Mouse (Mus musculus): Measurements from ENCODE around the gene Qtrt1.
A peak's percentile ranks its signal among the peaks of the same experiment; 100 is the strongest.

The Qtrt1 gene

DNA sequence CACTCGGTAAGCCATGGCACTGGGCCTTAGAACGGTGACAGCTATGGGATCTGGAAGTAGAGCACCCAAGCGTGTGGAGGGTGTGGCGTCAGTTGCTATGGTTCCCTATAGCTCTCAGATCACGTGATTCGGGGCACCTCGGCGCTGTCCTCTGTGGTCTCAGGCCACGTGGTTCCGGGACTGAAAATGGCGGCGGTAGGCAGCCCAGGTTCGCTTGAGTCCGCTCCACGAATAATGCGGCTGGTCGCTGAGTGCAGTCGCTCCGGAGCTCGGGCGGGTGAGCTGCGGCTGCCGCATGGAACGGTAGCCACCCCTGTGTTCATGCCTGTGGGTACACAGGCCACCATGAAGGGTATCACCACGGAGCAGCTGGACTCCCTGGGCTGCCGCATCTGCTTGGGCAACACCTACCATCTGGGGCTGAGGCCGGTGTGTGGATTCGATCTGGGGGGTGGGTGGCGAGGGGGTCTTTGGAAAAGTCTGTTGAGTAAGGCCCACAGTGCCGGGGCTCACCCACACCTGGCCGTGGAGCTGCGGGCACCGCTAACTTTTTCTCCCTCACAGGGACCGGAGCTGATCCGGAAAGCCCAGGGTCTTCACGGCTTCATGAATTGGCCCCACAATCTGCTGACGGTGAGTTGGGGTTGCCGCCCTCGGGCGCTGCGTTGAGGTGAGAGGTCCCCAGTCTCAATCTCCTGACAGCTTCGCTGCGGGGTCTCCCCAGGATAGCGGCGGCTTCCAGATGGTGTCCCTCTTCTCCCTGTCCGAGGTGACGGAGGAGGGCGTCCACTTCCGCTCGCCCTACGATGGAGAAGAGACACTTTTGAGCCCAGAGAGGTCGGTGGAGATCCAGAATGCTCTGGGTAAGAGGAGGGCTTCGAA lies at the start of gene Qtrt1:
Gene Qtrt1 (plus strand): TSS at position 169 of the 882 bp plus-strand sequence.
- DNase-seq (ENCODE audit: low read depth, low spot score): peak; percentile 88

DNA sequence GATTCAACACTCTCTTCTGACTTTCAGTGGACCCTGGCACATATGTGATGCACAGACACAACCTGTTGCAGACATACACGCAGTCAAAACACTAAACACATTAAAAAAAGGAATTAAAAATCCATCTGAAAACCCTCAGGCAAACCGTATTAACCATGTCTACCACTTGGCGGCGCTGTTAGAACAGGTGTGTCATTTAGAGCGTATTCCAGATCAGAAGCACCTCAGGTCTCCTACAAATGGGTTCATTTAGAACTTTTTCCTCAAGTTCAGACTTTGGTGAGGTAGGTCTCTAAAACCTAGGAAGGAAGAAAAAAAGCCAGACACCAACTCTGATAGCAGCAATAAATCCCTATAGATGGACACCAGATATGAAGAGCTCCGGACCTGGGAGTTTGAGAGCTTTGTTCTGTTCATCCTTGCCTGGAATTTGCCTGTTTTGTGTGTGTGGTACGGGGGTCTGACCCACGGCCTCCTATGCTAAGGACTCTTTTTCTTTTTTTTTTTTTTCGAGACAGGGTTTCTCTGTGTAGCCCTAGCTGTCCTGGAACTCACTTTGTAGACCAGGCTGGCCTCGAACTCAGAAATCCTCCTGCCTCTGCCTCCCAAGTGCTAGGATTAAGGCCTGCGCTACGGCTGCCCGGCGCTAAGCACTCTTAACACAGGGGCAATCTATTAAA lies 45.0 kb upstream of the Qtrt1 start:
- DNase-seq (ENCODE audit: low read depth, low spot score): peak; percentile 62

DNA sequence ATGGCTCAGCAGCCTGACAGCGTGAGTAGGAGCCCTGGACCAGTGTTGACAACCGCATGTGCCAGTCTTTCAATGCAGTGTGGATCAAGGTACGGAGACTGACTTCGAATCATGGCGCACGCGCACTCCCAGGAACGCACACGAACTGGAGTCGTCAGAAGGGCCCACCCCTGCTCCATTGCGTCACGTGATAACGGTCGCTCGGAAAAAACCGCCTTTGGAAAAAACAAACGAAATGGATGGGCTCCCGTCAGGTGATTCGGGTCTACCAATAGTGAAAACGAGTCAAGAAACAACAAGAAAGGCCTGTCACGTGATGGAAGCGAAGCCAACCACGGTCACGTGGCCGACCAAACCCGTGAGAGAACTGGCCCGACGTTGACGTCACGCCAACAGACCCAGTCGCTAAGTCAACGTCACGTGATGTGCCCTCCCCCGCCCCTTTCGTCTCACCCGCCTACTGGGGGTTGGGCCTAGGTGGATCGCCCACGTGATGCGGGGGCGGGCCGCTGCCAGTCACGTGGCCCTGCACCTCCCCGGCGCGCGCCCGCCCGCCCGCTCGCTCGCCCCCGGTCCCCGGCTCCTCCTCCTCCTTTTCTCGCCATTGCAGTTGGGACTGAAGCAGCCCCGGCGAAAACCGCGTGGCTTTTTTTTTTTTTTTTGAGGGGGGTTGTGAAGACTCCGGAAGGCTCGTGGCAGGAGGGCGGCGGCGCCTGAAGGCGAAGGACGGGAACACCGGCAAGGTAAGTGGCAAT lies 44.1 kb upstream of the Qtrt1 start, which contains the start of gene Ilf3:
Gene Ilf3 (plus strand): TSS at position 515 of the 755 bp plus-strand sequence.
- peak; percentile 100 for DNase-seq (ENCODE audit: low read depth, low spot score)

DNA sequence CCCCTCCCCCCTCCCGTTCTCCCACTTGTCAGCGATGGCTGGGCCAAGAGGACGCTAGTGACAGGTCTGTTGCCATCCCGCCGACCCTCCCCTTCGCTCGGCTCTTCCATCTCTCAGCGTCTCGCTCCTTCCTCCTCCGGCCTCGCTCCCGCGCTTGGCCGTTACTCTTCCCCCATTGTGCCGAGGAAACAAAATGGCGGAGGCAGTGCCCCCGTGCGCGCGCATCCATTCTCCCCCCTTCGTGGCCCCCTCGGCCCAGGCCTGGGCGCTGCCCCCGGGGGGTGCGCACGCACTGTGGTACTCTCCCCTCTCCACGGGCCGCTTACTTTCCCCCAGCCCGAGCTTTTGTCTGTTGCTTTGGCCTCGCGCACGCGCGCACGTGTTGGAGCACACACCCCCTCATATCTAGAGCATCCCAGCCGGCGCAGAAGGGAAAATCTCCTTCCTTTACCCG lies 43.5 kb upstream of the Qtrt1 start:
- DNase-seq (ENCODE audit: low read depth, low spot score): peak; percentile 68

DNA sequence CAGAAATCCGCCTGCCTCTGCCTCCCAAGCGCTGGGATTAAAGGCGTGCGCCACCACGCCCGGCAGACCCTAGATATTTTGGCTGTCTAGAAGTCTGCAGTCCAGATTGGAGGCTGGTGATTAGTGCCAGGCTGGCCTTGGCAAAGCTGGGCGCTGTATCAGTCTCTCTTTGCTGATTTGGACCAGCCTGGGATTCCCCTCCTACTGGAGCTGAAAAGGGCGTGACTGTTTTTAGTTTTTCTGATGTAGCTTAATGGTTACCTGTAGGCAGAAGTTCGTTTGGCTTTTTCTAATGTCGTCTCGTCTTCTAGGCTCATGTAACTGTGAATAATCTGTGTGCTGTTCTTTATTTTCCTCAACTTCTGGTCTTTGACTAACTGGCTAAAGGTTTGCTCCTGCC lies 42.6 kb upstream of the Qtrt1 start:
- DNase-seq (ENCODE audit: low read depth, low spot score): no peak

DNA sequence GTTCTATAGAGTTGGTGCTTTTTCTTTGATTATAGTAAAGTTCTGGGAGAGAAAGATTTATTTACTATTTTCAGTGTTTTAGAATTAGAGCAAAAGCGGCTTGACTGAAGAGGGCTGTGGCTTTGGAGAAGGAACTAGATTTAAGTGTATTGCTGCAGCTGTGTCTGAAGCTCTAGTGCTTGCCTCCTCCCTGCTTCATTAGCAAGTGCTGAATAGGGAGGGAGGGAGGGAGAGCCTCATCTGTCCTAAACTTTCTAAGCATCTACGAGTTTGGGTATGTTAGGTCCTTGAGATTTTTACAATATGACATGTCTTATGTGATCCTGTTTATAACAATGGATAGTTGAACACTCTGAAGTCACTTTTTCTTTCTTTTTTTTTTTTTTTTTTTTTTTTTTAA lies 40.8 kb upstream of the Qtrt1 start:
- no peak for DNase-seq (ENCODE audit: low read depth, low spot score)

DNA sequence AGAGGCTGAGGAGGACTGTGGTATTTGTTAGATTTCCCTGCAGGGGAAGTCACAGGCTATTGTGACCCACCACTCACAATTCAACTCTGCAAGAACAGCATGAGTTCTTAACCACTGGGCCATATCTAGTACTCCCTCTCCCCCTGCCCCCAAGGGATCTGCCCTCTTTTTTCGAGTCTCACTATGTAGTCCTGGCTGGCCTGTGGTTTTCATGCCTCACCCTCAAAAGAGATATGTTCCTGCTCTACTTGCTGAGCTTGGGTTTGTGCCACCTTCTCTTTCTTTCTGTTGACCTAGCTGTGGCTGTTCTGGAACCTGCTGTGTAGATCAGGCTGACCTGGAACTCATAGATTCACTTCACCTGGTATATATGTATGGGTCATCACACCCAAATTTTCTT lies 39.1 kb upstream of the Qtrt1 start:
- no peak for DNase-seq (ENCODE audit: low read depth, low spot score)

DNA sequence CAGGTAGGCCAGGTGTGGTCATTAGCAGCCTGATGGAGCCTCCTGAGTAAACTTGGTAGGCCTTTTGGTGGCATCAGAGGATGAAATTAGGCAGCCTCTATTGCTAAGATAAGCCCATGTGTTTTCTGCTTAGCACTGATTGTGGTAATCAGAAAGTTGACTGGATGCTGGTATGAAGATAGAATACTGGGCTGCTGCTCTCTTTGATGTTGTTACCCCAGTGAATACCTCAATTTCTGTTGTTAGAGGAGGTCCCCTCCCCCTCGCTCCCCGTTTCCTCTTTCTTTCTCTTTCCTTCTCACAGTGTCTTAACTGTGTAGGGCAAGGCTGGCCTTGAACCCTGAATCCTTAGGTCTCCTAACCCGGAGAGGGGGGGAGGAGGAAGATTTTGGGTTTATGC lies 32.4 kb upstream of the Qtrt1 start:
- no peak for DNase-seq (ENCODE audit: low read depth, low spot score)

DNA sequence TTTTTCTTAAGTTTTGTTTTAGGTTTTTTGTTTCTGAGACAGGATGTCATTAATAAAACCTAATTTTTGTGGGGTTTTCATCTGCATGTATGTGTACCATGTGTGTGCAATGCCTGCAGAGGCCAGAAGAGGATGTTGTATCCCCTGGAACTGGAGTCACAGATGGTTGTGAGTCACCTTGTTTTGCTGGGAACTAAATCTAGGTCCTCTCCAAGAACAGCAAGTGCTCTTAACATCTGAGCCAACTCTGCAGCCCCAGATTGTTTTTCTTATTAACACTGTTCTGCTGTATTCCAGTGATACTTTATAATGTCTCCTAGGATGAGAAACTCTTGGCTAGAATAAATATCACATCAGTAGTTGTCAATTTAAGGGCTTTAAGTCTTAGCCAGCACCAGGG lies 30.8 kb upstream of the Qtrt1 start:
- no peak for DNase-seq (ENCODE audit: low read depth, low spot score)

DNA sequence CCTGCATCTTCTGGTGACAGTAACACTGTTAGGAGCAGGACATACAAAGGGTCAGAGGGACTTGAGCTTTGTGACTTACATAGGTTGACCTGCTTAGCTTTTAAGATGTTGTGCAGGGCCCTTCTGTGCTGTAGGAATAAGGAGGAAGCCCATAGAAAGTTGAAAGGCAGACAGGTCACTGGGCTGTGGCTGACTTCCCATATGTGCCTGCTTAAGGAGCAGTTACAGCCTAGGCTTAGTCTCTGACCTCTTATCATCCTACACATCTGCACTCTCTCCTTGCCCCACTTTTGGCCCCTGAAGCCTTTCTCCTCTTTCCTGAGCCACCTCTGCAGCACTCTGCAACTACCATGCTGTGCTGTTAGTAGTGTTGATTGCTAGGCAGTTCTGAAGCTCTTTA lies 27.7 kb upstream of the Qtrt1 start:
- no peak for DNase-seq (ENCODE audit: low read depth, low spot score)

DNA sequence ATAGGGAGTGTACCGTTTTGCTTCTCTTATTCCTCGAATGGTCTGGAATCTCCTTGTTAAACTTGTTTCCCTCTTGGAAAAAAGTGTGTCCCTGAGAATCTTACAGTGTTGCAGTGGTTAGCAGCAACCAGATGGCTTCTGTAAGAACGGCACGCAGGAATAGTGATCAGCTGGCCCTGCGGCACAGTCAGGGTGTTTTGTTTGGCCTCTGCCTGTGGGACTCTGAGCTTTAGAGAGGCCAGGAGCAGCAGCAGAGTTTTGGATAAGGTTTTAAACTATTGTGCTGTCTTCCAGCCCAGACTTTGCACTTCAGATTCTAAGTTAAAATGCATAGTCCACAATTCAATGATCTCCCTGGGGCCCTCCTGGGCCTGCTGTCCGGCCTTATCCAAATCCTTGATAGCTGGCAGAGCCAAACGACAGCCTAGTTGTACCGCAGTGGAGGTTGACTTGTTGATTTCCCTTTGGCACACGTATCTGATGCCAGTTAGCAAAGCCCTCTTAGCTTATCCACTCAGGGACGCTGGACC lies 18.9 kb upstream of the Qtrt1 start:
- DNase-seq (ENCODE audit: low read depth, low spot score): no peak

DNA sequence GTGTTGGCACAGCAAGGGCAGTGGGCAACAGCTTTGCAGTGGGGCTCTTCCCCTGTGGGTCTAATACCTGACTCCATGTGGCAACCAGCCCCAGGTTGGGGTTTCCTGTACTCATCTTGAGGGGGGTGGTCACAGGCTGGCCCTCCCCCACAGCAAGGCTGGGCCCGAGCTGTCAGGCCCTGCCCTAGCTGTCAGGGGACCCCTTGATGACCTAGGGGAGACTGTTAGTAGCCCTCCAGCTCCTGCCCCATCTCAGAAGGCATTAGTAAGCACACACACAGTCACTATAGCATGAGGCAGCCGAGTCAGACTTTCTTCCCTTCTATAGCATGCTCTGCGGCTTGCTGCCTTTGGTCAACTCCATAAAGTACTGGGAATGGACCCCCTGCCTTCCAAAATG lies 15.9 kb upstream of the Qtrt1 start:
- DNase-seq (ENCODE audit: low read depth, low spot score): no peak

DNA sequence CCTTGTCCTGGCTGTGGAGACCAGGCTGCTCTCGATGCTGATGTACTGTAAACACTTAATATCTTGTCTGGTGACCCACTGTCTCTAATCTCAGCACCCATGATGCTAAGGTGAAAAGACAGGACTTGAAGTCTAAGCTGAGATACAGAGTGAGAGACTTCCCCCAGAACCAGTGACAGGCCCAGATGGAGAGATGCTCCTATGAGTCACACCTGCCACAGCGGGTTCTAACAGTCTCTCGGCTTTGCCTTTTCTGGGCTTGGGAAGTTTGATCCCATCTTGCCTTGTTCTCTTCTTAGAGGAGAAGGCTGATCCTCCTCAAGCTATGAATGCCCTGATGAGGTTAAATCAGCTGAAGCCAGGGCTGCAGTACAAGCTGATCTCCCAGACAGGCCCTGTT lies 14.5 kb upstream of the Qtrt1 start:
- DNase-seq (ENCODE audit: low read depth, low spot score): no peak

DNA sequence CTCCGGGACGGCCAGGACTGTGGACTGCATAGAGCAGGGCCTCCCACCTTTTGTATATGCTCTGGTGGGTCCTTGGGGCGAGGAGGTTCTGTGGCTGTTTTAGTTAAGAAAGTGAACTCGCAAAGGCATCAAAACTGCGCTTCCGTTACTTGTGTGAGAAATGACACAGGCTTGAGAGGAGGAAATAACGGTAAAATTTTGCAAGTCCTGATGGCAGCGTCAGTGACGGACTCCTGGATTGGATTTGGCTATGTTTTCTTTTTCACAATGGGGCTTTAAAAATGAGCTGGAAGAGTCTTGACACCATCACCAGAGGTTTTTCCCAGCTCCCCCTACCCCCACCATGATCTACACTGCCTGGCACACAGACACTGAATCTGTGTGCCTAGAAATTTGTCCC lies 10.6 kb upstream of the Qtrt1 start:
- DNase-seq (ENCODE audit: low read depth, low spot score): no peak

DNA sequence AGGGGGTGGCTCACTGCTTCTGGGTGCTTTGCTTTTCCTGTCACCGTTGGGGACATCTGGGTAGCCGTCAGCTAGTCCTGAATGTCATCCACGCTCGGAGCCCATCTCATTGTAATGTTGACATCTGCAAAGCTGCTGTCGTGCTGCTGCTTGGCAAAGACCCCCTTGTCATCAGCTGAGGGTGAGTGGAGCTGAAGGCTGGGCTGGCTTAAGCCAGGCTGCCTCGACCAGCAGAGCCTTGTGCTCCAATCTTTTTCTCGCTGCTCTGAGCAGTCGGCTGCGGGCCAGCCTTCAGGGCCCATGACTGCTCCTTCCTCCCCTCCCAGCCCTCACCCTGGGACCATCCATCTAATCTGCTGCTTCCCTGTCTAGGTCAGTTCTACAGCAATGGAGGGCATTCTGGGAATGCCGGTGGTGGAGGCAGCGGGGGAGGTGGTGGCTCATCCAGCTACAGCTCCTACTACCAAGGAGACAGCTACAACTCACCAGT lies 8.8 kb upstream of the Qtrt1 start:
- no peak for DNase-seq (ENCODE audit: low read depth, low spot score)

DNA sequence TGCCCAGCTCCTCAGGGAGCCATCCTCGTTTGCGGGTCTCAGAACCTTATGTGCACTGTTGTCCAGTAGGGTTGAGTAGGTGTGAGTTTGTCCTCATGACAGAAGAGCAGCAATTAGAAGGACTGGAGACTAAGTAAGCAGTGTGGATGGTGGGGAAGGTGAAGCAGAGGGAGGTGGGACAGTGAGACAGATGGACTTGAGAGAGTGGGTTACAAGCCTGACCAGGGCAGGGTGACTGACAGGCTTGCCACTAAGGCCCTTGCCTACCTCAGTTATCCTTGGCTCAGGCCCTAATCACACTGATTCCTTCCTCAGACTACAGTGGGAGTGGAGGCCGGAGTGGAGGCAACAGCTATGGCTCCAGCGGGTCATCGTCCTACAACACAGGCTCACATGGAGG lies 7.9 kb upstream of the Qtrt1 start:
- no peak for DNase-seq (ENCODE audit: low read depth, low spot score)

DNA sequence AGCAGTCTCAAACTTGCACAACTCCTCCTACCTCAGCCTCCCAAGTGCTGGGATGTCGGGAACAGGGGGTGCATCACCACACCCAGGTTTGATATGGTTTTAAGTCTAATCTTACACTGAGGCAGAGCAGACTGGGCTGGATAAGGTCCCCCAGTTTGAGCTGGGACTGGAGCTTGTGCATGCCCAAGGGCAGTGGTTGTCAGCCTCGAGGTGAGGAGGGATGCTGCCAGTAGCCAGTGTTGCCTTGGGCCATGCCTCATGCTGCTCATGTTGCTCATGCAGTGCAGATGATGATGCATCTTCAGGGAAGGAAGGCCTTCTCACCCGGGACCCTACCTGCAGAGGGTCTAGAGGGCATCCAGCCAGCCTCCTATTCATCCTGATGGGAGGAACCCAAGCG lies 6.1 kb upstream of the Qtrt1 start:
- DNase-seq (ENCODE audit: low read depth, low spot score): no peak

DNA sequence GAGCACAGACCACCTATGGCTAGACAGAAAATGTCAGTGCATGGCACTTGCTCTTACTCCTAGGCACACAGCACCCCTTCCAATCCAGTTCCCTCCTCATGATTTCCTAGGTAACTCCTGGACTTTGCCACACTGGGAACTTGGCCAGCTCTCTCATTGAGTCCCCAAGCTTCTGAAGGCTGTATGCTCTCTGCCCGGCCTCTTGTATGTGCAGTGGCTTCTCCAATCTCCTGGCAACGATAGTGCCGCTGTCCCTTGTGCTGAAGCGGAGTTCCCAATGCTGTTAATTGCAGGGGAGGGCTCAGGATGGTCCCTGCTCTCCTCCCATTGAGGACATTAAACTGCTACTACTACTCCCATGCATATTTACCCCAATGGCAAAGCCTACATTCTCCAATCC lies 3.7 kb upstream of the Qtrt1 start:
- no peak for DNase-seq (ENCODE audit: low read depth, low spot score)

DNA sequence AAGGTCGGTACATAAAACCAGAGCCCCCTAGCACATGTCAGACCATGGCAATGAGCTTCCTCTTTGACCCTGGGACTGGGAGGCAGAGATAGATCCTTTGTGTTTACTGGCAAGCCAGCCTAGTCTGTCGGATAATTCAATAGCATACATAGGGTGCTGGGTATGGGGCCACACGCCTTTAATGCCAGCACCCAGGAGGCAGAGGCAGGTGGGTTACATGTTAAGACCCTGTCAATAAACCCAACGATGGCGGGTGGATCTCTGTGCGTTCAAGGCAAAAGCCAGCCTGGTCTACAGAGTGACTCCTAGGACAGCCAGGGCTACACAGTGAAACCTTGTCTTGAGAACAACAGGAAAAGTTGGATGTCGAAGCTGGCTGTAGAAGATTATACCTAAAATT lies 3.0 kb upstream of the Qtrt1 start:
- no peak for DNase-seq (ENCODE audit: low read depth, low spot score)

DNA sequence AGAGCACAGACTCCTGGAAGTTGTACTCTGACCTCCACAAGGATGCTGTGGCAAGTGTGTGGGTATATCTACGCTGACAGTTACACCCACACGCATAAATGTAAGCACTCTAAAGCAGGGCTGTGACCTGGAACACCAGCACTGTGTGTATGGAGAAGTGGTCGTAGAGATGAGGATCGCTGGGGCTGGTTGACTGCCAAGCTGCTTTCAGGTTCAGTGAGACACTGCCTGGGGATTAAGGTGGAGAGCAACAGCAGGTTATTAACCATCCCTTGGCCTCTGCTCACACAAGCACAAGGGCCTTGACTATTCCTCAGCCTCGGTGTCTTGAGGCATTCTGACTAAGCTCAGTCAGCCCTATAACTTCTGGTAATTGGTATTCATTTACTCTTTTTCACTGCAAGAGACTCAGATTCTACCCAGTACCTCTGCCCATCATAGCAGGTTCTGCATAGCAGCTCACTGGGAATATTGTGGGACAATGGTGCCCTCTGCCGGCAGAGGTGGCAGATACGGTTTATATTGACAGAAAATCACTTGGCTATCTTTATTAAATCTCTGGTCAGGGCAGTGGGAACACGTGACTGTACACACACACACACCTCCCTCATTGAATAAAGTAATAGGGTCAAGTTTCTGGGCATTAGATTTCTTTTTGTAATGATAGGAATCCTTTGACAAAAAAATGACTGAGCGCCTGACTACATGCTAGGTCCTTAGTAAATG lies 1.9 kb upstream of the Qtrt1 start:
- DNase-seq (ENCODE audit: low read depth, low spot score): peak; percentile 82

DNA sequence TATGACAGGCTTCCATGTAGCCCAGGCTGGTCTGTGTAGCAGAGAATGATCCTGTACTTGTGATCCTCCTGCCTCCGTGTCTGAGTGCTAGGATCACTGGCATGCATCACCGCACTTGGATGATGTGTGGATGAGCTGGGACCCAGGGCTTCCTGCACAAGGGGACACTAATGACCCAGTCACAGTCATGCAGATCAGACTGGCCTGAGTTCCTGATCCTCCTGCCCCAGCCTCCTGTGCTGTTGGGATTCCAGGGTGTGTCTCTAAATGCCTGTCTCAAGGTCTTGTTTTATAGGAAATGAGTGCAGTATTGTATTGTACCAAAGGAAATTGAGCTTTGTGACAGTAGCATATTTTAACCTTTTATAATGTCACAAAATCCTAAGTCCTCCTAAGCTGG lies 6.2 kb downstream of the Qtrt1 start:
- no peak for DNase-seq (ENCODE audit: low read depth, low spot score)

Measured in forelimb bud, embryonic 11.5 days (tissue).